Mouse (Mus musculus): ENCODE measurements around the gene Lime1. TPM values are rescaled to one million over a fixed set of nuclear protein-coding genes. Genes with fewer than 3 reads are reported as not detected.

Gene Lime1
- total and polyA plus RNA-seq, 2 experiments from 2014 or later, result 7.6 to 11.1 TPM

- 0 out of 2 replicates have a peak, but pooled peaks have one; percentile 9 for ATAC-seq (ENCODE audit: insufficient read depth, low read depth)
- Histone ChIP-seq H3K4me3 (ENCODE audit: low read depth, low read length) (no peak overlapping the region), H3K9me3 (replicated peaks; ENCODE audit: control insufficient read depth, low read length) (no peaks in the 10 kb centered on the region), H3K4me1 (ENCODE audit: control insufficient read depth, insufficient read depth) (peaks cover 19% of the 10 kb centered on the region; the same call in 1 of the 2 replicates), H3K4me2 (ENCODE audit: low read depth, low read length) (no peak overlapping the region), H3K36me3 (replicated peaks; ENCODE audit: control insufficient read depth, insufficient read depth, low read length) (0 out of 2 replicates have a peak, but pooled peaks cover 5% of the 10 kb centered on the region), H3K27ac (ENCODE audit: low read depth) (0 out of 2 replicates have a peak overlapping the region, but pooled peaks have one; percentile 23), H3K9ac (replicated peaks; ENCODE audit: low read depth, low read length) (no peak overlapping the region), H3K27me3 (ENCODE audit: control insufficient read depth, insufficient read depth, low read length) (no peaks in the 10 kb centered on the region)
- TF ChIP-seq CTCF (IDR thresholded peaks at IDR 0.05; ENCODE audit: low read depth) (no peak), EP300 (IDR thresholded peaks at IDR 0.05; ENCODE audit: low read depth) (no peak)
- no peak for DNase-seq (ENCODE audit: low spot score)
- 19% methylated on average over 3 of the region's 3 CpGs for WGBS
Measured at GRCm38 (mm10) chr2:181415945-181416344, 36.1 kb downstream of the Lime1 start.

- Histone ChIP-seq H3K4me1 (ENCODE audit: control insufficient read depth, insufficient read depth) (peaks cover 28% of the 10 kb centered on the region; the same call in 1 of the 2 replicates), H3K9me3 (replicated peaks; ENCODE audit: control insufficient read depth, low read length) (no peaks in the 10 kb centered on the region), H3K36me3 (replicated peaks; ENCODE audit: control insufficient read depth, insufficient read depth, low read length) (peaks cover 16% of the 10 kb centered on the region), H3K4me2 (ENCODE audit: low read depth, low read length) (no peak overlapping the region), H3K4me3 (ENCODE audit: low read depth, low read length) (no peak overlapping the region), H3K9ac (replicated peaks; ENCODE audit: low read depth, low read length) (no peak overlapping the region), H3K27me3 (ENCODE audit: control insufficient read depth, insufficient read depth, low read length) (no peaks in the 10 kb centered on the region), H3K27ac (ENCODE audit: low read depth) (no peak overlapping the region)
- DNase-seq (ENCODE audit: low spot score), result no peak
- 25% methylated on average over 7 of the region's 7 CpGs for WGBS
- TF ChIP-seq CTCF (IDR thresholded peaks at IDR 0.05; ENCODE audit: low read depth) (no peak), EP300 (IDR thresholded peaks at IDR 0.05; ENCODE audit: low read depth) (no peak)
- no peak for ATAC-seq (ENCODE audit: insufficient read depth, low read depth)
Measured at GRCm38 (mm10) chr2:181419359-181419758, 39.5 kb downstream of the Lime1 start.

GRCm38 (mm10) chr2:181420426-181420825 lies 40.5 kb downstream of the Lime1 start:
- WGBS, result 38% methylated on average over 4 of the region's 4 CpGs
- H3K4me3 ChIP-seq (ENCODE audit: low read depth, low read length), result no peak overlapping the region
- no peak for TF ChIP-seq EP300 (IDR thresholded peaks at IDR 0.05; ENCODE audit: low read depth)
- TF ChIP-seq CTCF (IDR thresholded peaks at IDR 0.05; ENCODE audit: low read depth), result no peak

GRCm38 (mm10) chr2:181420903-181421638 lies 41.2 kb downstream of the Lime1 start:
- peaks cover 29% of the 10 kb centered on the region; the same call in 1 of the 2 replicates for H3K4me1 ChIP-seq (ENCODE audit: control insufficient read depth, insufficient read depth)
- no peak overlapping the region for H3K4me3 ChIP-seq (ENCODE audit: low read depth, low read length)
- no peak overlapping the region for H3K9ac ChIP-seq (replicated peaks; ENCODE audit: low read depth, low read length)
- H3K27ac ChIP-seq (ENCODE audit: low read depth), result no peak overlapping the region
- H3K27me3 ChIP-seq (ENCODE audit: control insufficient read depth, insufficient read depth, low read length), result no peaks in the 10 kb centered on the region
- 32% methylated on average over 4 of the region's 4 CpGs for WGBS
- ATAC-seq (ENCODE audit: insufficient read depth, low read depth) (no peak), DNase-seq (ENCODE audit: low spot score) (no peak)
- no peak overlapping the region for H3K4me2 ChIP-seq (ENCODE audit: low read depth, low read length)
- H3K9me3 ChIP-seq (replicated peaks; ENCODE audit: control insufficient read depth, low read length), result no peaks in the 10 kb centered on the region
- no peak for TF ChIP-seq EP300 (IDR thresholded peaks at IDR 0.05; ENCODE audit: low read depth)
- no peak for TF ChIP-seq CTCF (IDR thresholded peaks at IDR 0.05; ENCODE audit: low read depth)
- H3K36me3 ChIP-seq (replicated peaks; ENCODE audit: control insufficient read depth, insufficient read depth, low read length), result peaks cover 16% of the 10 kb centered on the region

More at GRCm38 (mm10) chr2:181420426-181420825, 40.5 kb downstream of the Lime1 start:
- Histone ChIP-seq H3K9ac (replicated peaks; ENCODE audit: low read depth, low read length) (no peak overlapping the region), H3K27ac (ENCODE audit: low read depth) (no peak overlapping the region), H3K36me3 (replicated peaks; ENCODE audit: control insufficient read depth, insufficient read depth, low read length) (peaks cover 16% of the 10 kb centered on the region), H3K9me3 (replicated peaks; ENCODE audit: control insufficient read depth, low read length) (no peaks in the 10 kb centered on the region), H3K4me2 (ENCODE audit: low read depth, low read length) (no peak overlapping the region), H3K4me1 (ENCODE audit: control insufficient read depth, insufficient read depth) (peaks cover 32% of the 10 kb centered on the region; the same call in 1 of the 2 replicates), H3K27me3 (ENCODE audit: control insufficient read depth, insufficient read depth, low read length) (no peaks in the 10 kb centered on the region)
- DNase-seq (ENCODE audit: low spot score) (no peak), ATAC-seq (ENCODE audit: insufficient read depth, low read depth) (no peak)

- no peak overlapping the region for H3K4me2 ChIP-seq (ENCODE audit: low read depth, low read length)
- no peak for DNase-seq (ENCODE audit: low spot score)
- TF ChIP-seq EP300 (IDR thresholded peaks at IDR 0.05; ENCODE audit: low read depth) (no peak), CTCF (IDR thresholded peaks at IDR 0.05; ENCODE audit: low read depth) (no peak)
Measured at GRCm38 (mm10) chr2:181423834-181424233, 44.0 kb downstream of the Lime1 start.

More at GRCm38 (mm10) chr2:181423834-181424233, 44.0 kb downstream of the Lime1 start:
- Histone ChIP-seq H3K27me3 (ENCODE audit: control insufficient read depth, insufficient read depth, low read length) (no peaks in the 10 kb centered on the region), H3K9me3 (replicated peaks; ENCODE audit: control insufficient read depth, low read length) (no peaks in the 10 kb centered on the region), H3K4me1 (ENCODE audit: control insufficient read depth, insufficient read depth) (peaks cover 24% of the 10 kb centered on the region; the same call in 1 of the 2 replicates), H3K27ac (ENCODE audit: low read depth) (no peak overlapping the region), H3K36me3 (replicated peaks; ENCODE audit: control insufficient read depth, insufficient read depth, low read length) (peaks cover 16% of the 10 kb centered on the region), H3K4me3 (ENCODE audit: low read depth, low read length) (no peak overlapping the region), H3K9ac (replicated peaks; ENCODE audit: low read depth, low read length) (no peak overlapping the region)
- peak; percentile 60 for ATAC-seq (ENCODE audit: insufficient read depth, low read depth)
- WGBS, result 40% methylated on average over 9 of the region's 9 CpGs

Other genes with a start within 250 kb of the Lime1 start
- 0.04 and 0.08 TPM in 2 replicates for gene Kcnq2, start 244.8 kb upstream of the Lime1 start, total RNA-seq (2014; rRNA removed; ENCODE audit: low replicate concordance)
- gene Kcnq2, start 244.8 kb upstream of the Lime1 start, polyA plus RNA-seq (2015; fragmentation: Nextera tagmentation; extraction: Ambion mirVana), result not detected in 2 replicates
- 263 and 291 TPM in 2 replicates for gene Eef1a2, start 223.1 kb upstream of the Lime1 start, total RNA-seq (2014; rRNA removed; ENCODE audit: low replicate concordance)
- gene Eef1a2, start 223.1 kb upstream of the Lime1 start, polyA plus RNA-seq (2015; fragmentation: Nextera tagmentation; extraction: Ambion mirVana), result 19.9 and 21.6 TPM in 2 replicates
- gene Ppdpf, start 192.8 kb upstream of the Lime1 start, total RNA-seq (2014; rRNA removed; ENCODE audit: low replicate concordance), result 154 and 155 TPM in 2 replicates
- 145 and 157 TPM in 2 replicates for gene Ppdpf, start 192.8 kb upstream of the Lime1 start, polyA plus RNA-seq (2015; fragmentation: Nextera tagmentation; extraction: Ambion mirVana)
- gene Ptk6, start 177.3 kb upstream of the Lime1 start, total RNA-seq (2014; rRNA removed; ENCODE audit: low replicate concordance), result not detected in 2 replicates
- gene Ptk6, start 177.3 kb upstream of the Lime1 start, polyA plus RNA-seq (2015; fragmentation: Nextera tagmentation; extraction: Ambion mirVana), result not detected in 2 replicates
- 0.04 TPM in 1 of 2 replicates, not detected in the other for gene Srms, start 166.9 kb upstream of the Lime1 start, total RNA-seq (2014; rRNA removed; ENCODE audit: low replicate concordance)
- 0.08 and 0.10 TPM in 2 replicates for gene Srms, start 166.9 kb upstream of the Lime1 start, polyA plus RNA-seq (2015; fragmentation: Nextera tagmentation; extraction: Ambion mirVana)
- gene Fndc11, start 160.1 kb upstream of the Lime1 start, total RNA-seq (2014; rRNA removed; ENCODE audit: low replicate concordance), result not detected in 2 replicates
- gene Fndc11, start 160.1 kb upstream of the Lime1 start, polyA plus RNA-seq (2015; fragmentation: Nextera tagmentation; extraction: Ambion mirVana), result not detected in 2 replicates
- 19.4 and 23.5 TPM in 2 replicates for gene Helz2, start 138.1 kb upstream of the Lime1 start, total RNA-seq (2014; rRNA removed; ENCODE audit: low replicate concordance)
- 0.74 and 0.90 TPM in 2 replicates for gene Helz2, start 138.1 kb upstream of the Lime1 start, polyA plus RNA-seq (2015; fragmentation: Nextera tagmentation; extraction: Ambion mirVana)
- 13.4 and 13.5 TPM in 2 replicates for gene Gmeb2, start 92.0 kb upstream of the Lime1 start, total RNA-seq (2014; rRNA removed; ENCODE audit: low replicate concordance)
- 4.5 and 4.6 TPM in 2 replicates for gene Gmeb2, start 92.0 kb upstream of the Lime1 start, polyA plus RNA-seq (2015; fragmentation: Nextera tagmentation; extraction: Ambion mirVana)
- gene Stmn3, start 65.6 kb upstream of the Lime1 start, total RNA-seq (2014; rRNA removed; ENCODE audit: low replicate concordance), result 0.31 and 2.0 TPM in 2 replicates
- gene Stmn3, start 65.6 kb upstream of the Lime1 start, polyA plus RNA-seq (2015; fragmentation: Nextera tagmentation; extraction: Ambion mirVana), result 0.16 and 0.78 TPM in 2 replicates
- 27.4 and 53.1 TPM in 2 replicates for gene Rtel1, start 60.3 kb upstream of the Lime1 start, total RNA-seq (2014; rRNA removed; ENCODE audit: low replicate concordance)
- 7.6 and 10.0 TPM in 2 replicates for gene Rtel1, start 60.3 kb upstream of the Lime1 start, polyA plus RNA-seq (2015; fragmentation: Nextera tagmentation; extraction: Ambion mirVana)
- 26.0 and 38.4 TPM in 2 replicates for gene Zgpat, start 15.2 kb upstream of the Lime1 start, total RNA-seq (2014; rRNA removed; ENCODE audit: low replicate concordance)
- 18.7 and 19.2 TPM in 2 replicates for gene Zgpat, start 15.2 kb upstream of the Lime1 start, polyA plus RNA-seq (2015; fragmentation: Nextera tagmentation; extraction: Ambion mirVana)
- gene Arfrp1, start 14.7 kb upstream of the Lime1 start, total RNA-seq (2014; rRNA removed; ENCODE audit: low replicate concordance), result 11.4 and 17.9 TPM in 2 replicates
- 54.8 and 59.4 TPM in 2 replicates for gene Arfrp1, start 14.7 kb upstream of the Lime1 start, polyA plus RNA-seq (2015; fragmentation: Nextera tagmentation; extraction: Ambion mirVana)
- gene Zbtb46, start 79.3 kb downstream of the Lime1 start, total RNA-seq (2014; rRNA removed; ENCODE audit: low replicate concordance), result 13.3 and 18.4 TPM in 2 replicates
- gene Zbtb46, start 79.3 kb downstream of the Lime1 start, polyA plus RNA-seq (2015; fragmentation: Nextera tagmentation; extraction: Ambion mirVana), result 6.7 and 7.5 TPM in 2 replicates
- gene Abhd16b, start 113.1 kb downstream of the Lime1 start, total RNA-seq (2014; rRNA removed; ENCODE audit: low replicate concordance), result not detected in 2 replicates
- gene Abhd16b, start 113.1 kb downstream of the Lime1 start, polyA plus RNA-seq (2015; fragmentation: Nextera tagmentation; extraction: Ambion mirVana), result 0.16 TPM in 1 of 2 replicates, not detected in the other
- gene Tpd52l2, start 117.1 kb downstream of the Lime1 start, total RNA-seq (2014; rRNA removed; ENCODE audit: low replicate concordance), result 58.2 and 82.3 TPM in 2 replicates
- 101 and 103 TPM in 2 replicates for gene Tpd52l2, start 117.1 kb downstream of the Lime1 start, polyA plus RNA-seq (2015; fragmentation: Nextera tagmentation; extraction: Ambion mirVana)
- 146 and 190 TPM in 2 replicates for gene Dnajc5, start 140.4 kb downstream of the Lime1 start, total RNA-seq (2014; rRNA removed; ENCODE audit: low replicate concordance)
- 60.0 and 72.6 TPM in 2 replicates for gene Dnajc5, start 140.4 kb downstream of the Lime1 start, polyA plus RNA-seq (2015; fragmentation: Nextera tagmentation; extraction: Ambion mirVana)
- 80.0 and 156 TPM in 2 replicates for gene Uckl1, start 204.8 kb downstream of the Lime1 start, total RNA-seq (2014; rRNA removed; ENCODE audit: low replicate concordance)
- 59.3 and 61.5 TPM in 2 replicates for gene Uckl1, start 204.8 kb downstream of the Lime1 start, polyA plus RNA-seq (2015; fragmentation: Nextera tagmentation; extraction: Ambion mirVana)
- gene Prpf6, start 211.8 kb downstream of the Lime1 start, total RNA-seq (2014; rRNA removed; ENCODE audit: low replicate concordance), result 18.5 and 23.4 TPM in 2 replicates
- 30.7 and 31.8 TPM in 2 replicates for gene Prpf6, start 211.8 kb downstream of the Lime1 start, polyA plus RNA-seq (2015; fragmentation: Nextera tagmentation; extraction: Ambion mirVana)
- 14.5 and 17.6 TPM in 2 replicates for gene Zfp512b, start 212.7 kb downstream of the Lime1 start, total RNA-seq (2014; rRNA removed; ENCODE audit: low replicate concordance)
- 13.3 and 16.2 TPM in 2 replicates for gene Zfp512b, start 212.7 kb downstream of the Lime1 start, polyA plus RNA-seq (2015; fragmentation: Nextera tagmentation; extraction: Ambion mirVana)
- 3.6 and 8.0 TPM in 2 replicates for gene Samd10, start 219.1 kb downstream of the Lime1 start, total RNA-seq (2014; rRNA removed; ENCODE audit: low replicate concordance)
- gene Samd10, start 219.1 kb downstream of the Lime1 start, polyA plus RNA-seq (2015; fragmentation: Nextera tagmentation; extraction: Ambion mirVana), result 6.9 and 7.7 TPM in 2 replicates

All from heart, postnatal 0 days (tissue).